8 mouse cellular contexts compared by ENCODE assay signal in genomic region chr9:26548328-26548922, GRCm38 (mm10).
A peak's percentile ranks its signal among the peaks of the same experiment; 100 is the strongest.
DNase-seq lines count a peak whose midpoint lies in the region; ATAC-seq and TF ChIP-seq lines count a peak whose summit lies in the region.
"Had no signal": no experiment of that assay in that cellular context is flagged by ENCODE, and none has a peak within 500 bp of the region (broad histone marks: within the 10 kb centered on the region; RNA-seq: fewer than 3 reads in every experiment).

No protein-coding gene starts in this region.

- DNase-seq in lung, postnatal 0 days (ENCODE audit: low spot score): peak; percentile 14
- DNase-seq in lung, adult 2 months: no peak
- DNase-seq in cerebellum, adult 9-11 months: peak; percentile 81

- no peak overlapping the region for H3K4me2 ChIP-seq in lung, postnatal 0 days (replicated peaks; ENCODE audit: low read depth, low read length)
- H3K4me2 ChIP-seq in heart, embryonic 12.5 days: 0 out of 2 replicates have a peak overlapping the region, but pooled peaks have one; percentile 1
- H3K4me2 ChIP-seq in myocyte (ENCODE audit: low read depth): peak overlapping the region; percentile 66
- no peak overlapping the region for H3K4me2 ChIP-seq in intestine, embryonic 16.5 days (ENCODE audit: low read depth, low read length)
- H3K4me2 ChIP-seq in hindbrain, embryonic 13.5 days: no peak overlapping the region
- H3K4me2 ChIP-seq: hindbrain, embryonic 12.5 days had no signal

- H3K79me2 ChIP-seq in myocyte (ENCODE audit: control insufficient read depth, insufficient read depth): no peaks in the 10 kb centered on the region

- no peak for TF ChIP-seq EP300 in lung, postnatal 0 days (IDR thresholded peaks at IDR 0.05)

- no peak overlapping the region for H3ac ChIP-seq in myocyte (ENCODE audit: control insufficient read depth, insufficient read length)

- H3K4me3 ChIP-seq in lung, postnatal 0 days (ENCODE audit: low read depth, low read length): no peak overlapping the region
- no peak overlapping the region for H3K4me3 ChIP-seq in lung, adult 2 months (replicated peaks; ENCODE audit: extremely low read depth, low read depth, low read length)
- no peak overlapping the region for H3K4me3 ChIP-seq in heart, embryonic 12.5 days
- H3K4me3 ChIP-seq in myocyte: no peak overlapping the region
- H3K4me3 ChIP-seq in intestine, embryonic 16.5 days (ENCODE audit: low read length): no peak overlapping the region
- H3K4me3 ChIP-seq in hindbrain, embryonic 13.5 days: no peak overlapping the region
- H3K4me3 ChIP-seq: hindbrain, embryonic 12.5 days had no signal

- TF ChIP-seq POLR2A in lung, adult 2 months (IDR thresholded peaks at IDR 0.05; ENCODE audit: borderline replicate concordance, extremely low read depth, low read depth, low read length): no peak
- no peak for TF ChIP-seq POLR2A in myocyte (IDR thresholded peaks at IDR 0.05; ENCODE audit: insufficient read length, low read depth)

- 48% methylated on average over 4 of the region's 4 CpGs for WGBS in lung, postnatal 0 days
- WGBS in lung, adult 2 months: 41% methylated on average over 4 of the region's 4 CpGs
- 39% methylated on average over 4 of the region's 4 CpGs for WGBS in heart, embryonic 12.5 days
- 61% methylated on average over 4 of the region's 4 CpGs for WGBS in intestine, embryonic 16.5 days
- 72% methylated on average over 4 of the region's 4 CpGs for WGBS in hindbrain, embryonic 13.5 days

- H3K9me3 ChIP-seq in lung, postnatal 0 days (ENCODE audit: low read length): no peaks in the 10 kb centered on the region
- H3K9me3 ChIP-seq in heart, embryonic 12.5 days (replicated peaks): no peaks in the 10 kb centered on the region
- H3K9me3 ChIP-seq in intestine, embryonic 16.5 days (ENCODE audit: control insufficient read depth, low read length): no peaks in the 10 kb centered on the region
- H3K9me3 ChIP-seq in hindbrain, embryonic 13.5 days: no peaks in the 10 kb centered on the region
- H3K9me3 ChIP-seq: hindbrain, embryonic 12.5 days had no signal

- no peak for TF ChIP-seq CTCF in lung, postnatal 0 days (IDR thresholded peaks at IDR 0.05)
- no peak for TF ChIP-seq CTCF in lung, adult 2 months (IDR thresholded peaks at IDR 0.05; ENCODE audit: insufficient read depth, low read length)

- no peaks in the 10 kb centered on the region for H3K36me3 ChIP-seq in lung, postnatal 0 days (ENCODE audit: insufficient read depth, low read length)
- no peaks in the 10 kb centered on the region for H3K36me3 ChIP-seq in heart, embryonic 12.5 days
- H3K36me3 ChIP-seq in myocyte (ENCODE audit: control insufficient read depth, insufficient read depth): no peaks in the 10 kb centered on the region
- H3K36me3 ChIP-seq in intestine, embryonic 16.5 days (ENCODE audit: control insufficient read depth, insufficient read depth, low read length): no peaks in the 10 kb centered on the region
- H3K36me3 ChIP-seq in hindbrain, embryonic 13.5 days: no peaks in the 10 kb centered on the region
- H3K36me3 ChIP-seq: hindbrain, embryonic 12.5 days had no signal

- H3K27me3 ChIP-seq in lung, postnatal 0 days (replicated peaks; ENCODE audit: insufficient read depth, low read length): no peaks in the 10 kb centered on the region
- H3K27me3 ChIP-seq in heart, embryonic 12.5 days (replicated peaks): no peaks in the 10 kb centered on the region
- H3K27me3 ChIP-seq in myocyte (ENCODE audit: control insufficient read depth, insufficient read depth, insufficient read length): no peaks in the 10 kb centered on the region
- H3K27me3 ChIP-seq in intestine, embryonic 16.5 days (replicated peaks; ENCODE audit: control insufficient read depth, insufficient read depth, low read length): no peaks in the 10 kb centered on the region
- H3K27me3 ChIP-seq in hindbrain, embryonic 13.5 days: no peaks in the 10 kb centered on the region
- H3K27me3 ChIP-seq: hindbrain, embryonic 12.5 days had no signal

- H3K9ac ChIP-seq in lung, postnatal 0 days (replicated peaks; ENCODE audit: low read depth): no peak overlapping the region
- no peak overlapping the region for H3K9ac ChIP-seq in heart, embryonic 12.5 days
- no peak overlapping the region for H3K9ac ChIP-seq in intestine, embryonic 16.5 days (ENCODE audit: low read depth, low read length)
- no peak overlapping the region for H3K9ac ChIP-seq in hindbrain, embryonic 13.5 days
- H3K9ac ChIP-seq: hindbrain, embryonic 12.5 days had no signal

- H3K27ac ChIP-seq in lung, postnatal 0 days (ENCODE audit: low read length): no peak overlapping the region
- H3K27ac ChIP-seq in heart, embryonic 12.5 days (ENCODE audit: poor library complexity, severe bottlenecking): no peak overlapping the region
- H3K27ac ChIP-seq in intestine, embryonic 16.5 days (ENCODE audit: low read length): no peak overlapping the region
- no peak overlapping the region for H3K27ac ChIP-seq in hindbrain, embryonic 13.5 days
- H3K27ac ChIP-seq: hindbrain, embryonic 12.5 days had no signal

- H3K4me1 ChIP-seq in lung, postnatal 0 days (ENCODE audit: insufficient read depth, low read depth, low read length): no peaks in the 10 kb centered on the region
- no peaks in the 10 kb centered on the region for H3K4me1 ChIP-seq in lung, adult 2 months (ENCODE audit: control insufficient read depth, insufficient read depth, low read length)
- H3K4me1 ChIP-seq in heart, embryonic 12.5 days (replicated peaks): no peaks in the 10 kb centered on the region
- H3K4me1 ChIP-seq in intestine, embryonic 16.5 days (ENCODE audit: control insufficient read depth, insufficient read depth, low read length): no peaks in the 10 kb centered on the region
- H3K4me1 ChIP-seq in hindbrain, embryonic 13.5 days (replicated peaks): no peaks in the 10 kb centered on the region
- H3K4me1 ChIP-seq: hindbrain, embryonic 12.5 days had no signal

- ATAC-seq in lung, postnatal 0 days: no peak
- no peak for ATAC-seq in heart, embryonic 12.5 days (ENCODE audit: insufficient number of reproducible peaks, low FRiP score)
- no peak for ATAC-seq in intestine, embryonic 16.5 days
- ATAC-seq in hindbrain, embryonic 13.5 days (ENCODE audit: low FRiP score): no peak

TF ChIP-seq in myocyte, 11 proteins besides CTCF, POLR2A, EP300 and RAD21:
- TF ChIP-seq CEBPB (IDR thresholded peaks at IDR 0.05; ENCODE audit: insufficient read depth, poor library complexity, severe bottlenecking) (no peak), TCF12 (IDR thresholded peaks at IDR 0.05; ENCODE audit: insufficient read depth, poor library complexity, severe bottlenecking) (no peak), SRF (IDR thresholded peaks at IDR 0.05; ENCODE audit: control insufficient read depth, insufficient read length, low read depth) (no peak), REST (IDR thresholded peaks at IDR 0.05; ENCODE audit: insufficient read depth, insufficient read length) (no peak), POLR2AphosphoS2 (IDR thresholded peaks at IDR 0.05; ENCODE audit: insufficient read length, low read depth) (no peak), E2F4 (IDR thresholded peaks at IDR 0.05; ENCODE audit: insufficient read depth) (no peak)

Comparison
In these comparisons a context has a peak if more than half of its experiments do, and no peak if none do; other contexts are left out.
1. H3K4me2 ChIP-seq: peak in heart, embryonic 12.5 days (single experiment) and myocyte (single experiment); none in lung, postnatal 0 days (single experiment), intestine, embryonic 16.5 days (single experiment) and hindbrain, embryonic 13.5 days (single experiment).